Comparison of ENCODE assay signal across 32 mouse cellular contexts in genomic region chr12:45068145-45068754, GRCm38 (mm10). TPM values are rescaled to one million over a fixed set of nuclear protein-coding genes. Genes with fewer than 3 reads are reported as not detected.
A peak's percentile ranks its signal among the peaks of the same experiment; 100 is the strongest.
DNase-seq lines count a peak whose midpoint lies in the region; ATAC-seq and TF ChIP-seq lines count a peak whose summit lies in the region.
"Had no signal": no experiment of that assay in that cellular context is flagged by ENCODE, and none has a peak within 500 bp of the region (broad histone marks: within the 10 kb centered on the region; RNA-seq: fewer than 3 reads in every experiment).

No protein-coding gene starts in this region.

- no peak overlapping the region for H3K9ac ChIP-seq in heart, adult 2 months (ENCODE audit: low read depth, low read length)
- no peak overlapping the region for H3K9ac ChIP-seq in lung, postnatal 0 days (replicated peaks; ENCODE audit: low read depth)
- no peak overlapping the region for H3K9ac ChIP-seq in limb, embryonic 13.5 days
- H3K9ac ChIP-seq: embryonic facial prominence, embryonic 12.5 days; forebrain, embryonic 15.5 days; heart, embryonic 15.5 days; hindbrain, embryonic 12.5 days; intestine, embryonic 15.5 days; liver, embryonic 14.5 days; lung, embryonic 14.5 days; neural tube, embryonic 12.5 days; stomach, embryonic 15.5 days had no signal

- H3K9me3 ChIP-seq in lung, postnatal 0 days (ENCODE audit: low read length): no peaks in the 10 kb centered on the region
- no peaks in the 10 kb centered on the region for H3K9me3 ChIP-seq in limb, embryonic 13.5 days
- H3K9me3 ChIP-seq: embryonic facial prominence, embryonic 12.5 days; forebrain, embryonic 10.5 days; forebrain, embryonic 15.5 days; heart, embryonic 15.5 days; hindbrain, embryonic 12.5 days; intestine, embryonic 15.5 days; neural tube, embryonic 12.5 days; stomach, embryonic 15.5 days had no signal

- ATAC-seq in lung, postnatal 0 days: no peak
- ATAC-seq in limb, embryonic 13.5 days (ENCODE audit: low FRiP score, low read depth): peak; percentile 9; the same call in 1 of the 2 replicates
- ATAC-seq in megakaryocyte progenitor cell, adult 5-6 weeks (replicated peaks; ENCODE audit: poor library complexity): peak; percentile 51
- ATAC-seq: CD4-positive, CD25-positive, alpha-beta regulatory T cell, adult 4 months had no signal

- DNase-seq in heart, adult 2 months: no peak
- no peak for DNase-seq in heart, postnatal 14 days
- DNase-seq in lung, postnatal 0 days (ENCODE audit: low spot score): peak; percentile 22
- no peak for DNase-seq in lung, postnatal 14 days
- no peak for DNase-seq in lung, postnatal 25 days (ENCODE audit: low spot score)
- DNase-seq: adrenal gland, postnatal 14 days; cerebellum, adult 11-12 months; cerebellum, adult 9-11 months; gastrocnemius, postnatal 14 days; heart, postnatal 36 days; kidney, adult 2 months; kidney, postnatal 36 days; layer of hippocampus, postnatal 36 days; liver; lung, embryonic 14.5 days; lung, postnatal 4 days; right cerebral cortex, postnatal 14 days; thymus, postnatal 14 days had no signal

- no peak for TF ChIP-seq EP300 in heart, adult 2 months (IDR thresholded peaks at IDR 0.05; ENCODE audit: insufficient read depth, low read depth, low read length)
- TF ChIP-seq EP300 in lung, postnatal 0 days (IDR thresholded peaks at IDR 0.05): no peak

- no peak for TF ChIP-seq POLR2A in heart, adult 2 months (IDR thresholded peaks at IDR 0.05; ENCODE audit: insufficient read depth, low read depth, low read length)

- intact Hi-C loops in heart, adult 2 months (cut with DNase I): no loop called here
- intact Hi-C loops in heart, postnatal 14 days (cut with DNase I): no loop called here

- no peak for TF ChIP-seq CTCF in heart, adult 2 months (IDR thresholded peaks at IDR 0.05)
- TF ChIP-seq CTCF in lung, postnatal 0 days (IDR thresholded peaks at IDR 0.05): no peak

- WGBS in heart, adult 2 months: 55% methylated on average over 6 of the region's 6 CpGs
- WGBS in lung, postnatal 0 days: 78% methylated on average over 6 of the region's 6 CpGs
- 37% methylated on average over 6 of the region's 6 CpGs for WGBS in limb, embryonic 13.5 days

- no peaks in the 10 kb centered on the region for H3K27me3 ChIP-seq in heart, adult 2 months (ENCODE audit: control insufficient read depth, insufficient read depth, low read length)
- no peaks in the 10 kb centered on the region for H3K27me3 ChIP-seq in lung, postnatal 0 days (replicated peaks; ENCODE audit: insufficient read depth, low read length)
- H3K27me3 ChIP-seq in limb, embryonic 13.5 days: peaks cover 4% of the 10 kb centered on the region; the same call in 1 of the 2 replicates
- H3K27me3 ChIP-seq: embryonic facial prominence, embryonic 12.5 days; forebrain, embryonic 15.5 days; heart, embryonic 15.5 days; hindbrain, embryonic 12.5 days; intestine, embryonic 15.5 days; stomach, embryonic 15.5 days had no signal

- peak overlapping the region; percentile 29; the same call in 1 of the 2 replicates for H3K27ac ChIP-seq in heart, adult 2 months
- no peak overlapping the region for H3K27ac ChIP-seq in lung, postnatal 0 days (ENCODE audit: low read length)
- H3K27ac ChIP-seq in limb, embryonic 13.5 days: peak overlapping the region; percentile 16; the same call in 1 of the 2 replicates
- H3K27ac ChIP-seq: embryonic facial prominence, embryonic 12.5 days; forebrain, embryonic 10.5 days; forebrain, embryonic 15.5 days; heart, embryonic 15.5 days; hindbrain, embryonic 12.5 days; hindbrain, postnatal 0 days; liver, embryonic 14.5 days; neural tube, embryonic 12.5 days had no signal

- no peaks in the 10 kb centered on the region for H3K36me3 ChIP-seq in heart, adult 2 months (ENCODE audit: control insufficient read depth, insufficient read depth, low read length)
- no peaks in the 10 kb centered on the region for H3K36me3 ChIP-seq in lung, postnatal 0 days (ENCODE audit: insufficient read depth, low read length)
- H3K36me3 ChIP-seq in limb, embryonic 13.5 days: no peaks in the 10 kb centered on the region
- H3K36me3 ChIP-seq: embryonic facial prominence, embryonic 12.5 days; forebrain, embryonic 10.5 days; forebrain, embryonic 15.5 days; heart, embryonic 15.5 days; hindbrain, embryonic 12.5 days; intestine, embryonic 15.5 days; neural tube, embryonic 12.5 days; stomach, embryonic 15.5 days had no signal

- H3K79me2 ChIP-seq in heart, adult 2 months (replicated peaks; ENCODE audit: control insufficient read depth, insufficient read depth, low read length): no peaks in the 10 kb centered on the region

- no peak overlapping the region for H3K4me3 ChIP-seq in heart, adult 2 months
- H3K4me3 ChIP-seq in lung, postnatal 0 days (ENCODE audit: low read depth, low read length): no peak overlapping the region
- H3K4me3 ChIP-seq in limb, embryonic 13.5 days: no peak overlapping the region
- H3K4me3 ChIP-seq: embryonic facial prominence, embryonic 12.5 days; forebrain, embryonic 10.5 days; forebrain, embryonic 15.5 days; hindbrain, embryonic 12.5 days; intestine, embryonic 15.5 days; myocyte; neural tube, embryonic 12.5 days; stomach, embryonic 15.5 days had no signal

- H3K4me1 ChIP-seq in heart, adult 2 months (ENCODE audit: control insufficient read depth, insufficient read depth, low read length): peaks cover 5% of the 10 kb centered on the region
- no peaks in the 10 kb centered on the region for H3K4me1 ChIP-seq in lung, postnatal 0 days (ENCODE audit: insufficient read depth, low read depth, low read length)
- H3K4me1 ChIP-seq in limb, embryonic 13.5 days: peaks cover 48% of the 10 kb centered on the region

- no peak overlapping the region for H3K4me2 ChIP-seq in lung, postnatal 0 days (replicated peaks; ENCODE audit: low read depth, low read length)
- peak overlapping the region; percentile 56; the same call in 1 of the 2 replicates for H3K4me2 ChIP-seq in limb, embryonic 13.5 days (replicated peaks)
- H3K4me2 ChIP-seq: hindbrain, embryonic 12.5 days had no signal

RNA-seq across cellular contexts. Expression of gene Stxbp6, which starts 6.3 kb away (rescaled TPM):
- 1 to 10 TPM; 5.1 to 9.2 TPM for total RNA-seq in heart, adult 2 months (2021)
- 7.9 and 17.3 TPM in 2 replicates for polyA plus RNA-seq in heart, adult 2 months (2012; rRNA removed)
- 10 to 100 TPM; 15.8 to 16.5 TPM for total RNA-seq in heart, postnatal 14 days (2021)
- polyA plus RNA-seq in lung, postnatal 0 days (2015; fragmentation: Nextera tagmentation; extraction: Ambion mirVana): 22.1 and 25.7 TPM in 2 replicates
- 17.0 and 20.4 TPM in 2 replicates for polyA plus RNA-seq in limb, embryonic 13.5 days (2015; fragmentation: Nextera tagmentation; extraction: Ambion mirVana)
- total RNA-seq in megakaryocyte progenitor cell, adult 5-6 weeks (2015): 4.3 and 11.7 TPM in 2 replicates
- 7.0 and 18.3 TPM in 2 replicates for total RNA-seq in megakaryocyte progenitor cell, adult 5-6 weeks (2017)
- polyA plus RNA-seq: CD4-positive, CD25-positive, alpha-beta regulatory T cell, adult 4 months; myocyte had no signal
